Mouse (Mus musculus): ENCODE measurements around the gene Slc6a21. TPM values are rescaled to one million over a fixed set of nuclear protein-coding genes. Genes with fewer than 3 reads are reported as not detected.

Slc6a21 gene
- polyA plus RNA-seq, 1 experiment from 2014 or later = not detected

- Histone ChIP-seq H3K27me3 (ENCODE audit: control insufficient read depth, insufficient read depth, low read depth, low read length) (no peaks in the 10 kb centered on the region), H3K4me3 (ENCODE audit: low read depth, low read length) (no peak overlapping the region), H3K27ac (ENCODE audit: low read length) (no peak overlapping the region), H3K4me2 (ENCODE audit: low read length) (no peak overlapping the region), H3K9me3 (replicated peaks; ENCODE audit: control insufficient read depth, low read length, poor library complexity, severe bottlenecking) (no peaks in the 10 kb centered on the region), H3K4me1 (ENCODE audit: control insufficient read depth, insufficient read depth, low read length) (no peaks in the 10 kb centered on the region), H3K36me3 (ENCODE audit: control insufficient read depth, insufficient read depth, low read length) (no peaks in the 10 kb centered on the region), H3K9ac (ENCODE audit: low read depth, low read length) (no peak overlapping the region)
- no peak for ATAC-seq
- WGBS = 91% methylated on average over 1 of the region's 1 CpGs
Measured at GRCm38 (mm10) chr7:45265518-45265917, 11.8 kb upstream of the Slc6a21 start.

- H3K9me3 ChIP-seq (replicated peaks; ENCODE audit: control insufficient read depth, low read length, poor library complexity, severe bottlenecking) = no peaks in the 10 kb centered on the region
- no peak overlapping the region for H3K4me3 ChIP-seq (ENCODE audit: low read depth, low read length)
- H3K9ac ChIP-seq (ENCODE audit: low read depth, low read length) = no peak overlapping the region
- H3K4me1 ChIP-seq (ENCODE audit: control insufficient read depth, insufficient read depth, low read length) = peaks cover 2% of the 10 kb centered on the region; the same call in 1 of the 2 replicates
- no peak for ATAC-seq
- H3K4me2 ChIP-seq (ENCODE audit: low read length) = no peak overlapping the region
- no peak overlapping the region; the same call in 1 of the 2 replicates for H3K27ac ChIP-seq (ENCODE audit: low read length)
- H3K27me3 ChIP-seq (ENCODE audit: control insufficient read depth, insufficient read depth, low read depth, low read length) = no peaks in the 10 kb centered on the region; the same call in 1 of the 2 replicates
- WGBS = 57% methylated on average over 10 of the region's 10 CpGs
- H3K36me3 ChIP-seq (ENCODE audit: control insufficient read depth, insufficient read depth, low read length) = no peaks in the 10 kb centered on the region
Measured at GRCm38 (mm10) chr7:45272786-45273412, 4.4 kb upstream of the Slc6a21 start.

DNA sequence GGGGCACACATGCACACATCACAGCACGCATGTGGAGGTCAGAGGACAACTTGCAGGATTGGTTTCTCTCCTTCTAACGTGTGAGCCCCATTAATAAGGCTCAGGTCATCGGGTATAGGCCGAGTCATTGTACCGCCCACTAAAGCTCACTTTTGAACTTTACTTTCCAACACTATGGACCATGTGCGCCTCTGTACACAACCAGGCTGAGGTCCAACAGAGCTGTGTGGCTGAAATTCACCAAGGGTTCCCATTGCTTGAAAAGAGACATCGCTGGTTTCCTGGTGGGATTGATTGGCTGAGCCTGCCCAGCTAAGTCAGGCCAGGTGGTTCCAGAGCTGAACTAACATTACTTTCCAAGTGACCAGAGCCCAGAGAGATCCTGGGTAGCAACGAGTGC is 3.6 kb upstream of the Slc6a21 start:
- WGBS = 84% methylated on average over 8 of the region's 8 CpGs
- Histone ChIP-seq H3K9ac (ENCODE audit: low read depth, low read length) (no peak overlapping the region), H3K27ac (ENCODE audit: low read length) (no peak overlapping the region)

GRCm38 (mm10) chr7:45286486-45286885 is 9.2 kb downstream of the Slc6a21 start:
- no peak for ATAC-seq
- WGBS = 91% methylated on average over 13 of the region's 13 CpGs
- no peak overlapping the region for H3K9ac ChIP-seq (ENCODE audit: low read depth, low read length)
- no peaks in the 10 kb centered on the region for H3K9me3 ChIP-seq (replicated peaks; ENCODE audit: control insufficient read depth, low read length, poor library complexity, severe bottlenecking)
- no peaks in the 10 kb centered on the region for H3K36me3 ChIP-seq (ENCODE audit: control insufficient read depth, insufficient read depth, low read length)
- H3K4me2 ChIP-seq (ENCODE audit: low read length) = no peak overlapping the region
- H3K27me3 ChIP-seq (ENCODE audit: control insufficient read depth, insufficient read depth, low read depth, low read length) = no peaks in the 10 kb centered on the region
- no peaks in the 10 kb centered on the region for H3K4me1 ChIP-seq (ENCODE audit: control insufficient read depth, insufficient read depth, low read length)
- no peak overlapping the region for H3K27ac ChIP-seq (ENCODE audit: low read length)
- H3K4me3 ChIP-seq (ENCODE audit: low read depth, low read length) = no peak overlapping the region

More for the DNA sequence above, 3.6 kb upstream of the Slc6a21 start:
- Histone ChIP-seq H3K27me3 (ENCODE audit: control insufficient read depth, insufficient read depth, low read depth, low read length) (no peaks in the 10 kb centered on the region; the same call in 1 of the 2 replicates), H3K4me3 (ENCODE audit: low read depth, low read length) (no peak overlapping the region), H3K4me2 (ENCODE audit: low read length) (no peak overlapping the region), H3K4me1 (ENCODE audit: control insufficient read depth, insufficient read depth, low read length) (peaks cover 2% of the 10 kb centered on the region; the same call in 1 of the 2 replicates), H3K9me3 (replicated peaks; ENCODE audit: control insufficient read depth, low read length, poor library complexity, severe bottlenecking) (no peaks in the 10 kb centered on the region), H3K36me3 (ENCODE audit: control insufficient read depth, insufficient read depth, low read length) (no peaks in the 10 kb centered on the region)
- no peak for ATAC-seq

DNA sequence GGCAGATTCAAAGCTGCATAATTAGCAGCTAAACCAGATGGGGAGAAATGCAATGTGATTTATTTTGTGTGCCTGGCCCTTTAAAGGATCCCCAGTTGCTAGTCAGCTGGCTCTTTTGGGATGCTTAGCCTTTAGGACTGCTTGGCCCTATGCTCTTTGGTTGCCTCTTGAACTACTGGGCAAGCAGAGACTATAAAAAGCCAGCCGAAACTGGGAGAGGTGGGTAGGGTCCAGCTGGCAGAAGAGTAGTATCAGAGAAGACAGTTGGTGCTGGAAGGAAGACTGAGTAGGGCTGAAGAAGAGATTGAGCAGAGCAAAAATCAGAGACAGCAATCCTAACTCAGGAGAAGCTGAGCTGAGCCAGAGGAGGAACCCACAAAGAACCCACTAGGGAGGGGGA is 19.3 kb downstream of the Slc6a21 start:
- Histone ChIP-seq H3K9ac (ENCODE audit: low read depth, low read length) (no peak overlapping the region), H3K4me2 (ENCODE audit: low read length) (no peak overlapping the region), H3K36me3 (ENCODE audit: control insufficient read depth, insufficient read depth, low read length) (no peaks in the 10 kb centered on the region), H3K9me3 (replicated peaks; ENCODE audit: control insufficient read depth, low read length, poor library complexity, severe bottlenecking) (no peaks in the 10 kb centered on the region), H3K4me3 (ENCODE audit: low read depth, low read length) (no peak overlapping the region), H3K4me1 (ENCODE audit: control insufficient read depth, insufficient read depth, low read length) (peaks cover 3% of the 10 kb centered on the region; the same call in 1 of the 2 replicates), H3K27ac (ENCODE audit: low read length) (no peak overlapping the region), H3K27me3 (ENCODE audit: control insufficient read depth, insufficient read depth, low read depth, low read length) (peaks cover 2% of the 10 kb centered on the region; the same call in 1 of the 2 replicates)
- 77% methylated on average over 1 of the region's 1 CpGs for WGBS
- ATAC-seq = no peak

DNA sequence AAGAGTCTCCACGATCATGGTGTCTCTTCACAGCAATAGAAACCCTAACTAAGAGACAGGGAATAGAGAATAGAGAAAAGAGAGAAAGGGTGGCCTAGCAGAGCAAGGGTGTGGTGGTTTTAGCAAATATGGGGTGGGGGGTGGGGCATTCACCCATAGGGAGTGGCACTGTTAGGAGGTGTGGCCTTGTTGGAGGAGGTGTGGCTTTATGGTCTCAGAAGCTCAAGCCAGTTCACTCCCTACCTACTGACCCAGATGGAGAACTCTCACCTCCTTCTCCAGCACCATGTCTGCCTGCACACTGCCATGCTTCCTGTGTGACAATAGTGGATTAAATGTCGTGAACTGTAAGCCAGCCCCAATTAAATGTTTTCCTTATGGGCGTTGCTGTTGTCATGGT is 20.2 kb downstream of the Slc6a21 start:
- H3K27me3 ChIP-seq (ENCODE audit: control insufficient read depth, insufficient read depth, low read depth, low read length) = peaks cover 2% of the 10 kb centered on the region; the same call in 1 of the 2 replicates
- H3K27ac ChIP-seq (ENCODE audit: low read length) = no peak overlapping the region
- no peaks in the 10 kb centered on the region for H3K36me3 ChIP-seq (ENCODE audit: control insufficient read depth, insufficient read depth, low read length)
- H3K9ac ChIP-seq (ENCODE audit: low read depth, low read length) = no peak overlapping the region
- peaks cover 3% of the 10 kb centered on the region; the same call in 1 of the 2 replicates for H3K4me1 ChIP-seq (ENCODE audit: control insufficient read depth, insufficient read depth, low read length)
- ATAC-seq = no peak
- H3K4me2 ChIP-seq (ENCODE audit: low read length) = no peak overlapping the region
- no peaks in the 10 kb centered on the region for H3K9me3 ChIP-seq (replicated peaks; ENCODE audit: control insufficient read depth, low read length, poor library complexity, severe bottlenecking)
- H3K4me3 ChIP-seq (ENCODE audit: low read depth, low read length) = no peak overlapping the region
- 66% methylated on average over 3 of the region's 3 CpGs for WGBS

GRCm38 (mm10) chr7:45299752-45300151 is 22.4 kb downstream of the Slc6a21 start:
- 8% methylated on average over 5 of the region's 5 CpGs for WGBS
- peaks cover 3% of the 10 kb centered on the region; the same call in 1 of the 2 replicates for H3K4me1 ChIP-seq (ENCODE audit: control insufficient read depth, insufficient read depth, low read length)
- peaks cover 2% of the 10 kb centered on the region; the same call in 1 of the 2 replicates for H3K27me3 ChIP-seq (ENCODE audit: control insufficient read depth, insufficient read depth, low read depth, low read length)
- no peak overlapping the region for H3K9ac ChIP-seq (ENCODE audit: low read depth, low read length)
- no peak overlapping the region for H3K4me2 ChIP-seq (ENCODE audit: low read length)
- no peaks in the 10 kb centered on the region for H3K36me3 ChIP-seq (ENCODE audit: control insufficient read depth, insufficient read depth, low read length)
- H3K9me3 ChIP-seq (replicated peaks; ENCODE audit: control insufficient read depth, low read length, poor library complexity, severe bottlenecking) = no peaks in the 10 kb centered on the region
- H3K27ac ChIP-seq (ENCODE audit: low read length) = no peak overlapping the region
- peak; percentile 90 for ATAC-seq
- no peak overlapping the region for H3K4me3 ChIP-seq (ENCODE audit: low read depth, low read length)

- ATAC-seq = 0 out of 2 replicates have a peak, but pooled peaks have one; percentile 44
- peak overlapping the region; percentile 33 for H3K4me2 ChIP-seq (ENCODE audit: low read length)
- H3K27ac ChIP-seq (ENCODE audit: low read length) = no peak overlapping the region
- peak overlapping the region; percentile 34; the same call in 1 of the 2 replicates for H3K9ac ChIP-seq (ENCODE audit: low read depth, low read length)
- peaks cover 2% of the 10 kb centered on the region; the same call in 1 of the 2 replicates for H3K27me3 ChIP-seq (ENCODE audit: control insufficient read depth, insufficient read depth, low read depth, low read length)
- H3K36me3 ChIP-seq (ENCODE audit: control insufficient read depth, insufficient read depth, low read length) = no peaks in the 10 kb centered on the region
- WGBS = 16% methylated on average over 6 of the region's 6 CpGs
- no peak overlapping the region for H3K4me3 ChIP-seq (ENCODE audit: low read depth, low read length)
- peaks cover 7% of the 10 kb centered on the region; the same call in 1 of the 2 replicates for H3K4me1 ChIP-seq (ENCODE audit: control insufficient read depth, insufficient read depth, low read length)
- no peaks in the 10 kb centered on the region for H3K9me3 ChIP-seq (replicated peaks; ENCODE audit: control insufficient read depth, low read length, poor library complexity, severe bottlenecking)
Measured at GRCm38 (mm10) chr7:45300270-45300669, 23.0 kb downstream of the Slc6a21 start.

DNA sequence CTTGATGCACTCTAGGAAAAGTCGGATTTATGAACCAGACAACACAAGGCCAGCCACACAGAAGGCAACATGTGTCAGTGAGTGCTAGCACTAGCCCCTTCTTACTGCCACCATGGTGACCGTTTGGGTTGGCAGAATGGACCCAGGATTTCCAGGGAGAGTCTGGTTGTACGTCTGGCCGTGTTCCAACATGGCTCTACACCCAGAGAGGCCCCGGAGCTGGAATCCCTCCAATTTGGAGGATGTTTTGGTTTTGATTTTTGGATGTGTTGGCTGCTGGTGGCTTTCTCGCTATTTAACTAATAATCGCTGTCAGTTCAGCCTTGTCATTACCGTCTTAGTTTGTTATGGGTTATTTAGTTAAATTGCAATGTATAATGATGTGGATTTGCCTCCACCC is 25.3 kb downstream of the Slc6a21 start:
- no peak overlapping the region for H3K4me2 ChIP-seq (ENCODE audit: low read length)
- no peak overlapping the region for H3K9ac ChIP-seq (ENCODE audit: low read depth, low read length)
- H3K27me3 ChIP-seq (ENCODE audit: control insufficient read depth, insufficient read depth, low read depth, low read length) = peaks cover 2% of the 10 kb centered on the region; the same call in 1 of the 2 replicates
- peaks cover 9% of the 10 kb centered on the region; the same call in 1 of the 2 replicates for H3K4me1 ChIP-seq (ENCODE audit: control insufficient read depth, insufficient read depth, low read length)
- no peaks in the 10 kb centered on the region for H3K36me3 ChIP-seq (ENCODE audit: control insufficient read depth, insufficient read depth, low read length)
- H3K9me3 ChIP-seq (replicated peaks; ENCODE audit: control insufficient read depth, low read length, poor library complexity, severe bottlenecking) = no peaks in the 10 kb centered on the region
- 54% methylated on average over 8 of the region's 8 CpGs for WGBS
- no peak overlapping the region for H3K27ac ChIP-seq (ENCODE audit: low read length)
- no peak for ATAC-seq
- no peak overlapping the region for H3K4me3 ChIP-seq (ENCODE audit: low read depth, low read length)

Measured in midbrain, embryonic 16.5 days (tissue).